Mouse (Mus musculus) midbrain, embryonic 11.5 days (tissue): ENCODE results near the gene Mlh3. TPM values are rescaled to one million over a fixed set of nuclear protein-coding genes. Genes with fewer than 3 reads are reported as not detected.

Experiments used
- ATAC-seq: fragments of 200-750 bp; cut with Nextera tagmentation; 2 replicates; pipeline ENCODE4 v1.8.0; 2017; ENCODE audit warnings: moderate TSS enrichment, moderate library complexity; ENCODE audit not compliant: low FRiP score
- DNase-seq: peaks from one replicate; pipeline ENCODE4 v3.0.0; 2015; ENCODE audit warnings: low spot score; ENCODE audit errors: missing footprints
- H3K27ac ChIP-seq: fragments of 300-500 bp; sonication (generic); 2 replicates; pipeline ENCODE4 v1.5.1; 2014; ENCODE audit warnings: low read depth, low read length
- H3K27me3 ChIP-seq: fragments of 300-500 bp; sonication (generic); 2 replicates; pipeline ENCODE4 v1.6.1; 2014; ENCODE audit warnings: mild to moderate bottlenecking, low read length, moderate library complexity, mixed read lengths; ENCODE audit not compliant: control insufficient read depth, insufficient read depth
- H3K36me3 ChIP-seq: fragments of 300-500 bp; sonication (generic); 2 replicates; pipeline ENCODE4 v1.6.1; 2014; ENCODE audit warnings: mild to moderate bottlenecking, low read length, moderate library complexity, mixed read lengths; ENCODE audit not compliant: control insufficient read depth, insufficient read depth
- H3K4me1 ChIP-seq: fragments of 300-500 bp; sonication (generic); 2 replicates; pipeline ENCODE4 v1.6.1; 2014; ENCODE audit warnings: low read length; ENCODE audit not compliant: control insufficient read depth, insufficient read depth
- H3K4me2 ChIP-seq: fragments of 300-500 bp; sonication (generic); 2 replicates; pipeline ENCODE4 v1.6.1; 2014; ENCODE audit warnings: mild to moderate bottlenecking, moderate library complexity
- H3K4me3 ChIP-seq: fragments of 300-500 bp; sonication (generic); 2 replicates; pipeline ENCODE4 v1.5.1; 2014; ENCODE audit warnings: low read depth, low read length
- H3K9ac ChIP-seq: fragments of 300-500 bp; sonication (generic); 2 replicates; pipeline ENCODE4 v1.6.1; 2014; ENCODE audit warnings: low read length
- H3K9me3 ChIP-seq: fragments of 300-500 bp; sonication (generic); 2 replicates; pipeline ENCODE4 v1.6.1; 2016; ENCODE audit warnings: low read length; ENCODE audit not compliant: control insufficient read depth
- WGBS: fragments of 180-500 bp; shearing (Covaris S2); extraction: QIAGEN DNeasy Blood & Tissue Kit; methylation state at CpG from one replicate; pipeline ENCODE4 v1.1.7; 2014; 5-methylcytosine and 5-hydroxymethylcytosine counted together
- polyA plus RNA-seq: library from polyadenylated mRNA; unstranded; fragments of >200 nt; fragmentation: Nextera tagmentation; extraction: Ambion mirVana; gene quantifications from 2 replicates; pipeline ENCODE4 v1.2.1, GENCODE M21; 2014

Gene Mlh3
- polyA plus RNA-seq = 10.1 and 10.4 TPM in 2 replicates

DNA sequence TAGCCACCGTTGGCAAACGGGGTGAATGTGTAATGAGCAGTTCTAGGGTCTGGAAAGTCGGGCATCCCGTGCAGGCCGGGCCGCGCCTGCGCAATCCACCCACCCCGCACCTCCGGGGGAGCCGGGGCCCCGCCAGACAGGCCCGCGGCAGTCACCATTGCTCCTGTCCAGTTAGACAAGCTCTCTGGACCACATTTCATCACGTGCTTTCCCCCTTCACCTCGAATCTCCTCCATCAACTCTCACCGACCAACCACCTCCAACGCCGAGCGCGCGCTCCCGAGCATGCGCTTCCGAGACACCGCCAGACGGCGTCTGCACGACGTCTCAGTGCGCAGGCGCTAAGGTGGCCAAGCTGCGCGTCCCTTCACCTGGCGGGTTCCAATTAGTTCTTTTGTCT lies at the start of gene Mlh3:
Gene Mlh3, minus strand, starts transcription at position 281 of the 400 bp plus-strand sequence.
- ATAC-seq (peak; percentile 97), DNase-seq (peak; percentile 98)
- Histone ChIP-seq H3K9ac (peak within 1 kb of the TSS; percentile 70), H3K4me3 (peak within 1 kb of the TSS; percentile 52), H3K27me3 (no peaks in the 10 kb centered on the region), H3K9me3 (no peaks in the 10 kb centered on the region), H3K36me3 (no peaks in the 10 kb centered on the region), H3K27ac (peak within 1 kb of the TSS; percentile 42), H3K4me1 (peaks cover 3% of the 10 kb centered on the region; the same call in 1 of the 2 replicates), H3K4me2 (peak within 1 kb of the TSS; percentile 50)
- WGBS = under 1% methylated on average over 35 of the region's 35 CpGs

DNA sequence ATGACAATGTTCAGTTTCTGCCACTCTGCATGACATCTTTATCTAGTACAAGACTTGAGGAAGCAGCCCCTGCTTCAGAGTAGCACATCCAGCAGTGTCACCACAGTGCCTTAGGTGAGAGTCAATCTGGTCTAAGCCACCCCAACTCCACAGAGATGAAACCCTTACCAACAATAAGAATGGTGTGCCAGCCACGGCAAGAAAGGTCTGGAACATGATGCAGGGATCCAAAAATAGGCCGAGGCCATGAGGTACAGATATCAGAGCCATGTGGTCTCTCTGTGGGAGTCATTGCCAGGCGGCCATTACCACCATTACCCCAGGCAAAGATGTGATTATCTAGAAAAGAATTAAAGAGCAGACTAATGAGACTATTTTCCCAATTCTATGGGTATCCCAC lies 38.3 kb upstream of the Mlh3 start:
- Histone ChIP-seq H3K36me3 (peaks cover 27% of the 10 kb centered on the region; the same call in 1 of the 2 replicates), H3K27ac (no peak overlapping the region), H3K4me1 (no peaks in the 10 kb centered on the region), H3K9me3 (no peaks in the 10 kb centered on the region), H3K27me3 (no peaks in the 10 kb centered on the region), H3K9ac (no peak overlapping the region), H3K4me3 (no peak overlapping the region), H3K4me2 (no peak overlapping the region)
- 92% methylated on average over 3 of the region's 3 CpGs for WGBS
- DNase-seq (no peak), ATAC-seq (no peak)

GRCm38 (mm10) chr12:85305247-85305892 lies 35.0 kb upstream of the Mlh3 start:
- Histone ChIP-seq H3K9ac (no peak overlapping the region), H3K9me3 (no peaks in the 10 kb centered on the region), H3K4me1 (no peaks in the 10 kb centered on the region), H3K4me2 (no peak overlapping the region), H3K27ac (no peak overlapping the region), H3K36me3 (peaks cover 30% of the 10 kb centered on the region), H3K27me3 (no peaks in the 10 kb centered on the region), H3K4me3 (no peak overlapping the region)
- WGBS = 53% methylated on average over 16 of the region's 16 CpGs
- ATAC-seq = no peak
- DNase-seq = peak; percentile 98

GRCm38 (mm10) chr12:85304725-85305124 lies 34.3 kb upstream of the Mlh3 start:
- ATAC-seq (no peak), DNase-seq (no peak)
- no peaks in the 10 kb centered on the region for H3K27me3 ChIP-seq
- no peak overlapping the region for H3K27ac ChIP-seq
- H3K4me3 ChIP-seq = no peak overlapping the region
- H3K36me3 ChIP-seq = peaks cover 29% of the 10 kb centered on the region
- 80% methylated on average over 4 of the region's 4 CpGs for WGBS
- no peaks in the 10 kb centered on the region for H3K4me1 ChIP-seq
- H3K9me3 ChIP-seq = no peaks in the 10 kb centered on the region
- H3K9ac ChIP-seq = no peak overlapping the region
- no peak overlapping the region for H3K4me2 ChIP-seq

DNA sequence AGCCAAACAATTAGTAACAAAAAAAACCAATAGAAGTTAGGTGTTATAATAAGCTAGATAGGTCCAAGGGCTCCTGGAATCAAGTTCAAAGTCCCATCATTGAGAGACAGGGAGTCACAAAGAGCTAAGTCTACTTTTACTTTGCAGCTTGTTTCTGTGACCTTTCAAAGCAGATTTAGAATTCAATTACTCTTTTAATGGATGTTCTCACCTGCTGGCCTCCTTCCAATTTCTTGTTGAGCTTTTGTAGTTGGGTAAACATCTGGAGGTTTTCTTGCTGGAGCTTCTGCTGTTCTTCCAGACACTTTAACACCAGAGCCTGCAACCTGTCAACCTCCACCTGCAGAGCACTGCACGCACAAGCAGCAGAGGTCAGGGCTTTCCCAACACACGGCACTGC lies 32.9 kb upstream of the Mlh3 start:
- H3K4me2 ChIP-seq = no peak overlapping the region
- DNase-seq = no peak
- H3K9me3 ChIP-seq = no peaks in the 10 kb centered on the region
- no peaks in the 10 kb centered on the region for H3K4me1 ChIP-seq
- no peak overlapping the region for H3K27ac ChIP-seq
- no peak overlapping the region for H3K4me3 ChIP-seq
- no peak overlapping the region for H3K9ac ChIP-seq
- no peaks in the 10 kb centered on the region for H3K27me3 ChIP-seq
- WGBS = 80% methylated on average over 2 of the region's 2 CpGs
- H3K36me3 ChIP-seq = peaks cover 23% of the 10 kb centered on the region
- ATAC-seq = no peak

DNA sequence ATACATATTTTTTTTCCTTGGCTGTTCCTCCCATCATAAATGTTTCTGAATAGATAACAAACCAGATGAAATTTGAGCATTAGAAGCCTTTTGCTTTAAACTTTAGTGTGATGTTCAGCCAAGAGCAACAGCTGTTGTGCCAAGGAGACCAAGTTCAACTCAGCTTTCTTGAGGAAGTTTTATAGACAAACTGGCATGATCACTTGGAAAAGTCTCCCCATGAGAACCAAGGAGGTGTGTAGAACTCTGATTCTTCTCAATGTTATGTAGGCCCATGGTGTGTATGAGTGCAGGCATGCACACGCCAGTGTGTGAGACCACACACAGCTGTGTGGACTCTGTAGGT lies 28.4 kb upstream of the Mlh3 start:
- H3K27ac ChIP-seq = no peak overlapping the region
- no peaks in the 10 kb centered on the region for H3K9me3 ChIP-seq
- DNase-seq (peak; percentile 65), ATAC-seq (no peak)
- H3K9ac ChIP-seq = no peak overlapping the region
- H3K36me3 ChIP-seq = peaks cover 12% of the 10 kb centered on the region
- no peaks in the 10 kb centered on the region for H3K4me1 ChIP-seq
- 91% methylated on average over 1 of the region's 1 CpGs for WGBS
- no peak overlapping the region for H3K4me3 ChIP-seq
- H3K27me3 ChIP-seq = no peaks in the 10 kb centered on the region
- H3K4me2 ChIP-seq = no peak overlapping the region

- no peak overlapping the region for H3K27ac ChIP-seq
- WGBS = 87% methylated on average over 11 of the region's 11 CpGs
- no peak overlapping the region for H3K4me2 ChIP-seq
- H3K9me3 ChIP-seq = no peaks in the 10 kb centered on the region
- DNase-seq (peak; percentile 80), ATAC-seq (no peak)
- no peaks in the 10 kb centered on the region for H3K4me1 ChIP-seq
- H3K27me3 ChIP-seq = no peaks in the 10 kb centered on the region
- H3K4me3 ChIP-seq = no peak overlapping the region
- H3K36me3 ChIP-seq = peaks cover 10% of the 10 kb centered on the region
- H3K9ac ChIP-seq = no peak overlapping the region
Observed at GRCm38 (mm10) chr12:85298127-85298834, 27.9 kb upstream of the Mlh3 start.

- Histone ChIP-seq H3K4me3 (no peak overlapping the region), H3K27ac (no peak overlapping the region), H3K9me3 (no peaks in the 10 kb centered on the region), H3K4me2 (no peak overlapping the region), H3K36me3 (peaks cover 8% of the 10 kb centered on the region), H3K9ac (no peak overlapping the region), H3K27me3 (no peaks in the 10 kb centered on the region), H3K4me1 (no peaks in the 10 kb centered on the region)
- DNase-seq (peak; percentile 84), ATAC-seq (no peak)
- 84% methylated on average over 10 of the region's 10 CpGs for WGBS
Observed at GRCm38 (mm10) chr12:85297345-85297997, 27.1 kb upstream of the Mlh3 start.

GRCm38 (mm10) chr12:85296915-85297314 lies 26.5 kb upstream of the Mlh3 start:
- Histone ChIP-seq H3K36me3 (peaks cover 5% of the 10 kb centered on the region), H3K9me3 (no peaks in the 10 kb centered on the region), H3K4me3 (no peak overlapping the region), H3K27me3 (no peaks in the 10 kb centered on the region), H3K9ac (no peak overlapping the region), H3K4me2 (no peak overlapping the region), H3K4me1 (no peaks in the 10 kb centered on the region), H3K27ac (no peak overlapping the region)
- ATAC-seq = no peak
- peak; percentile 83 for DNase-seq
- WGBS = 92% methylated on average over 5 of the region's 5 CpGs
